Mouse (Mus musculus): ENCODE data around the gene Txn2.

GRCm38 (mm10) chr15:77930986-77931688 lies 2.3 kb upstream of the Txn2 start:
- TF ChIP-seq CTCF (conservative IDR thresholded peaks at IDR 0.05; ENCODE audit: low read length) (no peak), NANOG (IDR thresholded peaks at IDR 0.05; ENCODE audit: borderline replicate concordance, low read length) (no peak)
